Mouse (Mus musculus) bone marrow, adult 2 months (tissue): Measurements from ENCODE around the gene Rfk.

ENCODE experiments used
- CTCF ChIP-seq: fragments of 200-500 bp; IDR thresholded peaks from 2 replicates; pipeline ENCODE4 v1.5.1; 2011; ENCODE audit warnings: low read length, control low read depth; ENCODE audit not compliant: control insufficient read depth, insufficient read depth
- POLR2A ChIP-seq: fragments of 200-500 bp; IDR thresholded peaks from 2 replicates; pipeline ENCODE4 v1.6.1; 2011; ENCODE audit warnings: low read depth, mild to moderate bottlenecking, control low read depth, low read length, borderline replicate concordance; ENCODE audit not compliant: control insufficient read depth

- TF ChIP-seq CTCF (no peak), POLR2A (no peak)
Observed at GRCm38 (mm10) chr19:17427824-17428560, 34.1 kb downstream of the Rfk start.
